Mouse (Mus musculus) central nervous system, embryonic 18 days (tissue): Measurements from ENCODE around the gene Cd274. TPM values are rescaled to one million over a fixed set of nuclear protein-coding genes. Genes with fewer than 3 reads are reported as not detected.

ENCODE experiments used
- polyA plus RNA-seq: library from polyadenylated mRNA; depleted of rRNA; stranded (reverse); fragments of >200 nt; gene quantifications from 2 replicates; pipeline ENCODE4 v1.2.3, GENCODE M21; 2012; rRNA removed

Gene Cd274
- 1.3 TPM in 2 replicates for polyA plus RNA-seq

GRCm38 (mm10) chr19:29366969-29367622 lies at the start of gene Cd274, which contains the start of gene Plgrkt:
Gene Cd274 (plus strand): TSS chr19:29367455.
Gene Plgrkt (minus strand): TSS chr19:29367390.

GRCm38 (mm10) chr19:29325053-29325851 lies 42.0 kb upstream of the Cd274 start, which contains the start of gene Insl6:
Gene Insl6 (minus strand): TSS chr19:29325356.

GRCm38 (mm10) chr19:29334068-29334745 lies 33.0 kb upstream of the Cd274 start, which contains the start of gene Rln1:
Gene Rln1 (minus strand): TSS chr19:29334670.

GRCm38 (mm10) chr19:29410619-29411018 lies 43.4 kb downstream of the Cd274 start, which contains the start of gene Pdcd1lg2:
Gene Pdcd1lg2 (plus strand): TSS chr19:29410919.

Other genes with a start within 250 kb of the Cd274 start
- 37.5 and 38.7 TPM in 2 replicates for gene Jak2, start 115.6 kb upstream of the Cd274 start, polyA plus RNA-seq
- gene Insl6, start 42.1 kb upstream of the Cd274 start, polyA plus RNA-seq: 0.82 and 0.87 TPM in 2 replicates
- 4.1 and 4.6 TPM in 2 replicates for gene Rln1, start 32.8 kb upstream of the Cd274 start, polyA plus RNA-seq
- 67.5 and 69.0 TPM in 2 replicates for gene Plgrkt, start 65 bp upstream of the Cd274 start, polyA plus RNA-seq
- 0.05 and 0.09 TPM in 2 replicates for gene Pdcd1lg2, start 43.5 kb downstream of the Cd274 start, polyA plus RNA-seq
- 26.1 and 26.6 TPM in 2 replicates for gene Ric1, start 154.8 kb downstream of the Cd274 start, polyA plus RNA-seq